Mouse (Mus musculus): Measurements from ENCODE around the gene Gcfc2. TPM values are rescaled to one million over a fixed set of nuclear protein-coding genes. Genes with fewer than 3 reads are reported as not detected.
A peak's percentile ranks its signal among the peaks of the same experiment; 100 is the strongest.

Gene Gcfc2
- 1 to 10 TPM; 5.3 to 7.4 TPM for total RNA-seq (2021)

- DNase-seq: peak; percentile 95
Measured at GRCm38 (mm10) chr6:81923523-81924142, at the start of gene Gcfc2. Gene Gcfc2, plus strand, starts transcription at chr6:81923669.

- DNase-seq: no peak
Measured at GRCm38 (mm10) chr6:81895678-81896230, 27.7 kb upstream of the Gcfc2 start.

GRCm38 (mm10) chr6:81910302-81910855 is 13.1 kb upstream of the Gcfc2 start:
- no peak for DNase-seq

GRCm38 (mm10) chr6:81911244-81911643 is 12.2 kb upstream of the Gcfc2 start:
- DNase-seq: no peak

- DNase-seq: no peak
Measured at GRCm38 (mm10) chr6:81911713-81912112, 11.8 kb upstream of the Gcfc2 start.

GRCm38 (mm10) chr6:81912177-81912576 is 11.3 kb upstream of the Gcfc2 start:
- no peak for DNase-seq

- no peak for DNase-seq
Measured at GRCm38 (mm10) chr6:81924304-81924703, 835 bp downstream of the Gcfc2 start.

- DNase-seq: no peak
Measured at GRCm38 (mm10) chr6:81929402-81929801, 5.9 kb downstream of the Gcfc2 start.

- DNase-seq: no peak
Measured at GRCm38 (mm10) chr6:81933281-81933680, 9.8 kb downstream of the Gcfc2 start.

- no peak for DNase-seq
Measured at GRCm38 (mm10) chr6:81941718-81942117, 18.2 kb downstream of the Gcfc2 start.

GRCm38 (mm10) chr6:81943281-81943680 is 19.8 kb downstream of the Gcfc2 start:
- DNase-seq: no peak

GRCm38 (mm10) chr6:81944432-81944831 is 21.0 kb downstream of the Gcfc2 start:
- DNase-seq: no peak

- DNase-seq: no peak
Measured at GRCm38 (mm10) chr6:81946906-81947305, 23.4 kb downstream of the Gcfc2 start.

- no peak for DNase-seq
Measured at GRCm38 (mm10) chr6:81955133-81955532, 31.7 kb downstream of the Gcfc2 start.

- DNase-seq: no peak
Measured at GRCm38 (mm10) chr6:81956399-81956798, 32.9 kb downstream of the Gcfc2 start.

- no peak for DNase-seq
Measured at GRCm38 (mm10) chr6:81957992-81958391, 34.5 kb downstream of the Gcfc2 start.

- no peak for DNase-seq
Measured at GRCm38 (mm10) chr6:81959866-81960265, 36.4 kb downstream of the Gcfc2 start.

- DNase-seq: no peak
Measured at GRCm38 (mm10) chr6:81960284-81960683, 36.8 kb downstream of the Gcfc2 start.

GRCm38 (mm10) chr6:81965296-81966067 is 42.0 kb downstream of the Gcfc2 start, which contains the start of gene Mrpl19:
Gene Mrpl19, minus strand, starts transcription at chr6:81965958.
- peak; percentile 93 for DNase-seq

GRCm38 (mm10) chr6:81966068-81966544 is 42.6 kb downstream of the Gcfc2 start:
- no peak for DNase-seq

GRCm38 (mm10) chr6:81971196-81971595 is 47.7 kb downstream of the Gcfc2 start:
- no peak for DNase-seq

- no peak for DNase-seq
Measured at GRCm38 (mm10) chr6:81972595-81972994, 49.1 kb downstream of the Gcfc2 start.

- DNase-seq: peak; percentile 84
Measured at GRCm38 (mm10) chr6:81975971-81976621, 52.6 kb downstream of the Gcfc2 start.
